Mouse (Mus musculus) heart, postnatal 14 days (tissue): ENCODE measurements at regions not wholly inside any gene's neighbourhood (a gene's known extent, or its start where the extent isn't known, plus 50 kb on each side); places are given as distances from the start of the nearest gene placed in this dataset.
"Not testable (repeated sequence)": the region's sequence is repeated elsewhere in the genome, so short reads cannot be mapped to it uniquely, and the experiment has no call there.

Experiments used
- DNase-seq, 2 experiments: peaks; one replicate each; pipeline ENCODE4 v3.0.0; 2021 to 2022
- intact Hi-C: fragments of 180-260 bp; cut with DNase I; formaldehyde crosslinking; loops from one replicate; pipeline ENCODE4 v1.15.1; 2025

- intact Hi-C loops: not testable (repeated sequence)
- peak; percentile 0 for DNase-seq
Measured at GRCm38 (mm10) chrY:89267946-89268345, 215.3 kb downstream of the Gm21294 start.
